Mouse (Mus musculus) ovary, postnatal 10 days (tissue): ENCODE data around the gene Dusp3.
A peak's percentile ranks its signal among the peaks of the same experiment; 100 is the strongest.

Experiments used
- DNase-seq: peaks from one replicate; pipeline ENCODE4 v3.0.0; 2022; ENCODE audit warnings: low spot score

The Dusp3 gene

GRCm38 (mm10) chr11:101974181-101974580, 12.6 kb downstream of the Dusp3 start:
- no peak for DNase-seq

GRCm38 (mm10) chr11:101973496-101973895, 13.3 kb downstream of the Dusp3 start:
- DNase-seq: no peak

- DNase-seq: no peak
Observed at GRCm38 (mm10) chr11:101972651-101973050, 14.2 kb downstream of the Dusp3 start.

- DNase-seq: no peak
Observed at GRCm38 (mm10) chr11:101972097-101972496, 14.7 kb downstream of the Dusp3 start.

DNA sequence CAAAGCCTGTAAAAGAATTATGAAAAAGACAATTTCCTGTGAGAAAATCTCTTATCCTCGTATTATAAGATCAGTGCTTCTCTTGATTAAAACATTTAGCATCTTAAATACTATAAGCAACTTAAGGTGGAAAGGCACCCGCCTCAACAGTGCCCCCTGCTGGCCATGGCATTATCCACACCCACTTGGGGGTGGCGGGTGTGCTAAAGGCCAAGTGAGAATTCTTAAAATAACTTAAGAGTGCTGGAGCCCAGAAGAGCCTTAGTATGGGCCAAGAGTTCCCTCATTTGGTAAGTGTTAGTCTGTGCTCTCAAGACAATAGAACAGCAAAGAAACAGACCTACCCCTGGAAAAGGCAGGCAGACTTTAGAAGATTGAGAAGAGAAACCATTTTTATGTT, 15.4 kb downstream of the Dusp3 start:
- no peak for DNase-seq

GRCm38 (mm10) chr11:101969835-101970234, 17.0 kb downstream of the Dusp3 start:
- no peak for DNase-seq

DNA sequence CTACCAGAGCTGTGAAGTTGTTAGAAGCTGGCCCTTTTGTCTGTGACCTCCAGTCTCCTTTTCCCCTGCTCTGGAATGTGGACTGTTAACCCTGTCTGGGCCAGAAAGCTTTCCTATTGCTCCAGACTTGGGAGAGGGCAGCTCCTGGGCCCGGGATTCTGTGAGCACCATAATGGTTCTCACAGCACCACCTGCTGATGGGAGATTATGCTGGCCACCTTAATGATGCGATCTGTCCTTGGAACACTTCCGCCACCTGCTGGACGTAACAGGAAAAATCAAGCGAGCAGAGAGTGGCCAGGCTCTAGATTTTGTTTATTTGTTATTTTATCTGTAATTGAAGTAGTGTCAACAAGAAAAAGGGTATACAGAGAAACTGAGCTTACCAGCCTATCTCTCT, 18.0 kb downstream of the Dusp3 start:
- peak; percentile 41 for DNase-seq

- DNase-seq: no peak
Observed at GRCm38 (mm10) chr11:101968311-101968710, 18.5 kb downstream of the Dusp3 start.

- DNase-seq: no peak
Observed at GRCm38 (mm10) chr11:101966965-101967614, 19.7 kb downstream of the Dusp3 start, which contains the start of gene Sost. TSS of gene Sost (minus strand) at chr11:101967015.

DNA sequence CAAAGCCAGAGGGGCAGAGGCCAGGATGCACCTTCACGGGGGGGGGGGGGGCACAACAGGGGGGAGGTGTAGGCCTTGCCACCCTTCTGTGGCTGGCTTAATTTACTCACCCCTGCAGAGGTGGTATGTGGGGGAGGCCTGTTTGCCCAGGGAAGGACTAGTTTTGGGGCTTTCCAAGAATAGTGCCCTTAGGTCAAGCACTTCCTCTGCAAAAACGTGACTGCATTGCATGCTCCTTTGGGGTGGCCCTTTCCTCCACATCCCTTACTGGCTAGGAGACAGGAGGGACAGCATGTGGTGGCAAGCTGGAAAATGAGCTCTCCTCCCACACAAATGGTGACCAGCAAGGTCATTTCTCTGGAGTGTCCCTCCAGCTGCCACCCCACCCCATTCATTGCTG, 21.3 kb downstream of the Dusp3 start:
- DNase-seq: no peak

DNA sequence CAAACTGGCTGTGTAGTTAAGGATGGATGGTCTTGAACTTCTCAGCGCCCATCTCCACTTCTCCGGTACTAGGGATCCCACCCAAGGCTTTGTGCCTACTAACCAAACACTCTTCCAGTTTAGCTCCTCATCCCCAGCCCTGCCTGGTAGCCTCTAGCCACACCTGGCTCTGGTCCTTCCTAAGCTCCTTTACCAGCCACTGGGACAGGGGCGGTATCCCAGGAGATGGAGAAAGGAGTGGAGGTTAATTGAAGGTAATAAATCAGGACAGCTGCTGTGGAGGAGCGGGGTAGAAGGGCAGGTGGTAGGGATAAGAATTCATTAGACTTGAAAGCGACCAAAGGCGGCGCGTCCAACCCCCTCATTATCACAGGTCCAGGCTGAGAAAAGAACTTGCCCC, 22.2 kb downstream of the Dusp3 start:
- no peak for DNase-seq

GRCm38 (mm10) chr11:101963473-101964291, 23.1 kb downstream of the Dusp3 start:
- DNase-seq: no peak

DNA sequence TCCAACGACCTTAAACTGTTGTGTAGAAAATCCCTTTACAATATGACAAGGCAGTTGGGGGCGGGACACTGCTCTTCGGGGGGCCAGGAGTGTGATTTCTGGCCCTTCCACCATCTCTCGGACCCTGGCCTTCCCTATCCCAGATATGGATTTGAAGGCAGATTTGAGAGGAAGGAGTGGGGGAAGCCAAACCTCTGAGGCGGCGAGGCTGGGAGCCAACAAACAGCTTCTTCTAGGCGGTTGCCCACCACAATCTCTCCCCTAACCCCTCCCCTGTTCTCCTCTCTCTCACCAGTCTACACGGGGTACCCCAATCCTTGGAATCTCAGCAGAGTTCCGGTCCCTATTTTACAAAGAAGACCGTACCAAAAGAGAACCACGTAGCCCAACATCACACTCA, 23.8 kb downstream of the Dusp3 start:
- DNase-seq: no peak

DNA sequence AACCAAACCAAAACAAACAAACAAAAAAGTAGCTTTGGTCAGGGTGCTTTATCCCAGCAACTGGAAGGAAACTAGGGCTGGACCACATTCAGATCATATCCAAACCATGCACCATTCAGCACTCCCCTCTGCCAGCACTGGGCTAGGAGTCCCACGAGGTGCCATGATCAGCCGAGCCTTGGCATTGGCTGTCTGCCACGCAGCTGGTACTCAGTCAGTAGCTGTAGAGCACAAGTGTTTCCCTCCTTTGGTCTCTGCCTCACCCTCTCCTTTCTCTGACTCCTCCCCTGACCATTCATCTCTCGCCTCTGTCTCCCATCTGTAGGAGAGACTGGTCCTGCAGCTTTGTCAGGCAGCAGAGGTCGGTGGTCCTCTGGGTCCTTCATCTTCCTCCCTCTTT, 29.3 kb downstream of the Dusp3 start:
- no peak for DNase-seq

- no peak for DNase-seq
Observed at GRCm38 (mm10) chr11:101953441-101953840, 33.4 kb downstream of the Dusp3 start.

DNA sequence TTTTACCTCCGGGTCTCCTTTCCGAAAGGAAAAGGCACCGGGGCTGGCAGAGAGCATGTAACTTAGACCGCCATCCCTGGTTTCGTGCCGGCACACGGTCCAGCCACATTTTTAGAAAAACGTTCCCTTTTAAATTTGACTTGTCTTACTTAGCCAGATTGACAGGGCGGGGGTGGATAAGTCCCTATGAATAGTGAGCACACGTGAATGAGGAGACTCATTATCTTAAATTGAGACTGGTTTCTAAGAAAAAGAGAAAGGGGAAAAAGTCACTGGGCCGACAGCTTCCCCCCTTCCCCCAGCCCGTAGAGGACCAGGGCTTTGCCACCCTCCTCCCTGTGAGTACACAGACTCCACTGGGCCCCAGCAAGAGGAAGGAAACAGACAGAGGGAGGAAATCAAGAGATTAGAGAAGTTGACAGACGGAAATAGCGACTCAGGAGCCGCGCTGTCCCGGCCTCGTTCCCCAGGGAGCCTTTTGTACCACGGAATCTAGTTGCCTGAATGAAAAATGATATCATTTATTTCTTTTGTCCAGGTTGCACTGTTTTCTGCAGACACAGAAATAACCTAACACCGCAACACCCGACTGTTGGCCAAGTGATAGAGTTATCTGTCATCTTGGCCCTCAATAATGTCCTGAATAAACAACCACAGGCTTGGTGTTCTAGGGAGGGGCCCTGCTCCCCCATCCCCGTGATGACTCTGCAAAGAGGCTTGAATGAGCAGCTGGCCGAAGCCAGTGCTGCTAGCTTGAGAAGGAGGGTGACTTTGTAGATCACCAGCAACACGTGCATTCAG, 34.1 kb downstream of the Dusp3 start:
- DNase-seq: no peak

GRCm38 (mm10) chr11:101950021-101950420, 36.8 kb downstream of the Dusp3 start:
- no peak for DNase-seq

GRCm38 (mm10) chr11:101946525-101946924, 40.3 kb downstream of the Dusp3 start:
- no peak for DNase-seq

DNA sequence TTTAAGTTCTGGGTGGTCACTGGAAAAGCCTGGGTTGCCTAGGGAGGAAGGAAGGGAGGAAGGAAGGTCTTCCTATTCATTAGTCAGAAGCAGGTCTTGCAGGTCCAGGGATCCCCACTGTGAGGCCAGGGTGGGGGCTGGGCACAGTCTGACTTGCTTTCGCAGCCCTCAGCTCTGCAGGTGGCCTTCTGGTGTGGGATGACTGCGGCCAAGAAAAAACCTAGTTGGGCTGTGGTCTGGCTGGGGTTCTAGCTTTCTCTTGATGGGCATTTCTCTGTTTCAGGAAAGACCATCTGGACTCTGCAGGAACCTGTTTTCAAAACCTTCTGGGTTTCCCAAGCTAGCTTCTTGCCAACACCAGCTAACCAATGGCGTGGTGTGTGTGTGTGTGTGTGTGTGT, 43.8 kb downstream of the Dusp3 start:
- no peak for DNase-seq

GRCm38 (mm10) chr11:101937108-101937507, 49.7 kb downstream of the Dusp3 start:
- no peak for DNase-seq

DNA sequence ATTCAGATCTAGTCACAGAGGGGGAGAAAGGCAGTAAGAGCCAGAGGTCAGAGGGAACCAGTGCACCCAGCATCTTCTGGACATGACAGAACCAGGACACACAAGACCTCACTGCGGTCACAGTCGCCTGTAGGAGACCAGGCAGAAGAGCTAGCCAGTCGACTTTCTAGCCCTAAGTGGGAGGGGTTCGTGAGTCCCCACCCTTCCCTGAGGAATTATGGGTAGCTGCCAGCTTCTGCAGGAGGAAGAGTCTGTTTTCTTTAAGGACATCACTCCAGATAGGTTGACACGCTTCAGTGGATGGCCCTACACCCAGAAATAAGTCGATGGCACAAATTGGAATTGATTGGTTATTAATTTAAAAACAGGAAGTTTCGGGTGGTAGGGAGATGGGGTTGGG, 50.4 kb downstream of the Dusp3 start:
- DNase-seq: no peak

- no peak for DNase-seq
Observed at GRCm38 (mm10) chr11:101935743-101936142, 51.1 kb downstream of the Dusp3 start.

GRCm38 (mm10) chr11:101931978-101932377, 54.8 kb downstream of the Dusp3 start:
- no peak for DNase-seq
